Mouse (Mus musculus) neural tube, embryonic 15.5 days (tissue): ENCODE data around the gene Fgd5. TPM values are rescaled to one million over a fixed set of nuclear protein-coding genes. Genes with fewer than 3 reads are reported as not detected.

Experiments
- ATAC-seq: fragments of 200-750 bp; cut with Nextera tagmentation; 2 replicates; pipeline ENCODE4 v1.8.0; 2017; ENCODE audit warnings: mild to moderate bottlenecking, moderate TSS enrichment, moderate library complexity; ENCODE audit not compliant: low FRiP score
- H3K27ac ChIP-seq: fragments of 300-500 bp; sonication (generic); replicated peaks from 2 replicates; pipeline ENCODE4 v1.5.1; 2015; ENCODE audit warnings: mild to moderate bottlenecking, inconsistent platforms
- H3K27me3 ChIP-seq: fragments of 300-500 bp; sonication (generic); replicated peaks from 2 replicates; pipeline ENCODE4 v1.6.1; 2015; ENCODE audit warnings: inconsistent platforms
- H3K36me3 ChIP-seq: fragments of 300-500 bp; sonication (generic); 2 replicates; pipeline ENCODE4 v1.6.1; 2015; ENCODE audit warnings: inconsistent platforms
- H3K4me1 ChIP-seq: fragments of 300-500 bp; sonication (generic); 2 replicates; pipeline ENCODE4 v1.6.1; 2015; ENCODE audit warnings: inconsistent platforms
- H3K4me2 ChIP-seq: fragments of 300-500 bp; sonication (generic); 2 replicates; pipeline ENCODE4 v1.6.1; 2015; ENCODE audit warnings: inconsistent platforms, mild to moderate bottlenecking, moderate library complexity
- H3K4me3 ChIP-seq: fragments of 300-500 bp; sonication (generic); replicated peaks from 2 replicates; pipeline ENCODE4 v1.5.1; 2015; ENCODE audit warnings: mild to moderate bottlenecking, inconsistent platforms
- H3K9ac ChIP-seq: fragments of 300-500 bp; sonication (generic); replicated peaks from 2 replicates; pipeline ENCODE4 v1.6.1; 2015; ENCODE audit warnings: mild to moderate bottlenecking, inconsistent platforms
- H3K9me3 ChIP-seq: fragments of 300-500 bp; sonication (generic); replicated peaks from 2 replicates; pipeline ENCODE4 v1.6.1; 2016; ENCODE audit warnings: inconsistent platforms
- WGBS: fragments of 180-500 bp; shearing (Covaris S2); methylation state at CpG from one replicate; pipeline ENCODE4 v1.1.7; 2015; ENCODE audit warnings: mixed read lengths; 5-methylcytosine and 5-hydroxymethylcytosine counted together
- polyA plus RNA-seq: library from polyadenylated mRNA; unstranded; fragments of >200 nt; fragmentation: Nextera tagmentation; extraction: Ambion mirVana; gene quantifications from 2 replicates; pipeline ENCODE4 v1.2.1, GENCODE M21; 2015

Fgd5 gene
- polyA plus RNA-seq, 1 experiment from 2014 or later, result 17.6 TPM

DNA sequence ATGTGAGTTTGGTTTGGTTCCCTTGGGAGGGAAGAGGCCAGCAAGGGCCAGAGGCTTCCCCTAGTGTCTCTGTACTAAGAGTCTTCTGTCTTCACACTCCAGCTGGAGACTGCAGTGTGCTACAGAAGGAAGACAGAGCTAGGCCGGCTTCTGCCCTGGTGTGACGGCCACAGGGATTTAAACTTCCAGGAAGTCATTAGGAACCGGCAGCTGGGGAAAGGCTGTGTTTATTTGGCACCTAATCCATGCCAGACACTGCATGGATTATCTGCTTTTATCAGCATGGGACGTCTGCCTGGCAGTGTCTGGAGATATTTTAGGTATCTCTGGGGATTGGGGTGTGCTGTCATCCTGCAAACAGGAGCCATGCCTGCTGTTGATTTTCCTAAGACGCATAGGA, 57.7 kb downstream of the Fgd5 start:
- Histone ChIP-seq H3K27ac (no peak overlapping the region), H3K9ac (no peak overlapping the region), H3K9me3 (no peaks in the 10 kb centered on the region), H3K36me3 (no peaks in the 10 kb centered on the region), H3K4me2 (no peak overlapping the region), H3K4me1 (peaks cover 9% of the 10 kb centered on the region; the same call in 1 of the 2 replicates), H3K27me3 (no peaks in the 10 kb centered on the region), H3K4me3 (no peak overlapping the region)
- no peak for ATAC-seq
- 67% methylated on average over 5 of the region's 5 CpGs for WGBS

- ATAC-seq, result no peak
Measured at GRCm38 (mm10) chr6:92038158-92038557, 59.5 kb downstream of the Fgd5 start.

DNA sequence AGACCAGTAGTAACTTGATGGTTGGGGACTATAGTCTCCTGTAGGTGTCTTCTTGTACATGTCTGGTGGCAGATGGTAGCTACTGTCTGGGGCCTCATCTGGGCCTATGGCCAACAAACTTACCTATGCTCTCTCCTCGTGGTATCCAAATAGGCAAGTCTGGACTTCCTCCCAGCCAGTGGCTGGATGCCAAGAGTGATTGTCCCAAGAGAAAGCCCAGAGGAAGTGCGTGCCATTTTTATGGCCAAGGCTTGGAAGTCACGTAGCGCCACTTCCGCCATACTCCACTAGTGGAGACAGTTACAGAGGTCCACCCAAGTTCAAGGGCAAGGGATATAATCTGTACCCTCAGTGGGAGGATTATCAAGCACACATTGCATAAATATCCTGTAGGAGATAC, 62.6 kb downstream of the Fgd5 start:
- Histone ChIP-seq H3K4me1 (peaks cover 7% of the 10 kb centered on the region), H3K4me2 (no peak overlapping the region), H3K27ac (no peak overlapping the region), H3K9ac (no peak overlapping the region), H3K4me3 (no peak overlapping the region), H3K36me3 (no peaks in the 10 kb centered on the region), H3K27me3 (no peaks in the 10 kb centered on the region), H3K9me3 (no peaks in the 10 kb centered on the region)
- no peak for ATAC-seq
- WGBS, result 67% methylated on average over 5 of the region's 5 CpGs

More at GRCm38 (mm10) chr6:92038158-92038557, 59.5 kb downstream of the Fgd5 start:
- no peaks in the 10 kb centered on the region for H3K36me3 ChIP-seq
- WGBS, result 56% methylated on average over 3 of the region's 3 CpGs
- H3K27ac ChIP-seq, result no peak overlapping the region
- H3K4me1 ChIP-seq, result peaks cover 14% of the 10 kb centered on the region
- no peaks in the 10 kb centered on the region for H3K9me3 ChIP-seq
- H3K4me3 ChIP-seq, result no peak overlapping the region
- H3K9ac ChIP-seq, result no peak overlapping the region
- H3K4me2 ChIP-seq, result no peak overlapping the region
- no peaks in the 10 kb centered on the region for H3K27me3 ChIP-seq

DNA sequence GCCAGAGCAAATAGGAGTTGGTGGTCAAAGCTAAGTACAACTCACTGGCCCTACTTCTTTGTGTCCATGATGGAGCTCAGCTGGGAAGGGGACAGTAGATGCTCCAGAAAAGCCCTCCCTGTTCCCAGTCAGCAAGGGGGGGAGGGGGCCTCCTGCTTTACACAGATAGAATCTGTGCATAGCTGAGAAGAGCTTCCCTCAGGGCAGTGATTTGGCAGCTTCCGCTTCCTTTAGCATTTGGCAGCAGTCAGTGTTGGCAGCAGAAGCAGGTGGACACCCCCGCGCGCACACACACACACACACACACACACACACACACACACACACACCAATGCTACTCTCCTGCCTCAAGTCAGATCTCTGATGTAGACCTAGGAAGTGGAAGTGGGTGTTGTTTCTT, 63.4 kb downstream of the Fgd5 start:
- Histone ChIP-seq H3K27me3 (no peaks in the 10 kb centered on the region), H3K4me3 (no peak overlapping the region), H3K9me3 (no peaks in the 10 kb centered on the region), H3K27ac (no peak overlapping the region), H3K4me2 (no peak overlapping the region), H3K4me1 (peaks cover 6% of the 10 kb centered on the region; the same call in 1 of the 2 replicates), H3K36me3 (no peaks in the 10 kb centered on the region), H3K9ac (no peak overlapping the region)
- no peak for ATAC-seq
- 76% methylated on average over 4 of the region's 4 CpGs for WGBS

GRCm38 (mm10) chr6:92042850-92043249, 64.2 kb downstream of the Fgd5 start:
- no peak for ATAC-seq
- H3K36me3 ChIP-seq, result no peaks in the 10 kb centered on the region
- no peak overlapping the region for H3K4me3 ChIP-seq
- 92% methylated on average over 1 of the region's 1 CpGs for WGBS
- peaks cover 6% of the 10 kb centered on the region; the same call in 1 of the 2 replicates for H3K4me1 ChIP-seq
- no peak overlapping the region for H3K27ac ChIP-seq
- no peak overlapping the region for H3K9ac ChIP-seq
- no peaks in the 10 kb centered on the region for H3K9me3 ChIP-seq
- H3K4me2 ChIP-seq, result no peak overlapping the region
- H3K27me3 ChIP-seq, result no peaks in the 10 kb centered on the region

GRCm38 (mm10) chr6:92057768-92058167, 79.1 kb downstream of the Fgd5 start:
- H3K9ac ChIP-seq, result no peak overlapping the region
- no peak for ATAC-seq
- H3K27me3 ChIP-seq, result no peaks in the 10 kb centered on the region
- WGBS, result 58% methylated on average over 2 of the region's 2 CpGs
- no peak overlapping the region for H3K4me3 ChIP-seq
- H3K4me2 ChIP-seq, result no peak overlapping the region
- H3K9me3 ChIP-seq, result no peaks in the 10 kb centered on the region
- H3K27ac ChIP-seq, result no peak overlapping the region
- 0 out of 2 replicates have a peak, but pooled peaks cover 8% of the 10 kb centered on the region for H3K36me3 ChIP-seq
- H3K4me1 ChIP-seq, result no peaks in the 10 kb centered on the region; the same call in 1 of the 2 replicates

- H3K27ac ChIP-seq, result no peak overlapping the region
- no peaks in the 10 kb centered on the region for H3K27me3 ChIP-seq
- peaks cover 13% of the 10 kb centered on the region for H3K4me1 ChIP-seq
- H3K9ac ChIP-seq, result no peak overlapping the region
- ATAC-seq, result no peak
- H3K36me3 ChIP-seq, result 0 out of 2 replicates have a peak, but pooled peaks cover 4% of the 10 kb centered on the region
- H3K4me3 ChIP-seq, result no peak overlapping the region
- H3K4me2 ChIP-seq, result no peak overlapping the region
- WGBS, result 55% methylated on average over 5 of the region's 5 CpGs
- no peaks in the 10 kb centered on the region for H3K9me3 ChIP-seq
Measured at GRCm38 (mm10) chr6:92061725-92062124, 83.0 kb downstream of the Fgd5 start.

GRCm38 (mm10) chr6:92063452-92063851, 84.8 kb downstream of the Fgd5 start:
- Histone ChIP-seq H3K4me1 (peaks cover 13% of the 10 kb centered on the region), H3K4me2 (no peak overlapping the region), H3K9ac (no peak overlapping the region), H3K4me3 (no peak overlapping the region), H3K27ac (no peak overlapping the region), H3K27me3 (no peaks in the 10 kb centered on the region; the same call in 1 of the 2 replicates), H3K36me3 (no peaks in the 10 kb centered on the region), H3K9me3 (no peaks in the 10 kb centered on the region)
- ATAC-seq, result no peak
- WGBS, result 93% methylated on average over 2 of the region's 2 CpGs

GRCm38 (mm10) chr6:92064101-92064500, 85.4 kb downstream of the Fgd5 start:
- no peaks in the 10 kb centered on the region for H3K9me3 ChIP-seq
- 49% methylated on average over 10 of the region's 10 CpGs for WGBS
- ATAC-seq, result no peak
- H3K27me3 ChIP-seq, result no peaks in the 10 kb centered on the region; the same call in 1 of the 2 replicates
- H3K27ac ChIP-seq, result no peak overlapping the region
- no peak overlapping the region for H3K4me3 ChIP-seq
- H3K36me3 ChIP-seq, result no peaks in the 10 kb centered on the region
- peaks cover 13% of the 10 kb centered on the region for H3K4me1 ChIP-seq
- H3K4me2 ChIP-seq, result no peak overlapping the region
- no peak overlapping the region for H3K9ac ChIP-seq

GRCm38 (mm10) chr6:92065721-92066496, 87.2 kb downstream of the Fgd5 start:
- H3K4me3 ChIP-seq, result no peak overlapping the region
- no peaks in the 10 kb centered on the region; the same call in 1 of the 2 replicates for H3K27me3 ChIP-seq
- WGBS, result 53% methylated on average over 12 of the region's 12 CpGs
- H3K27ac ChIP-seq, result no peak overlapping the region
- no peaks in the 10 kb centered on the region for H3K9me3 ChIP-seq
- no peak overlapping the region for H3K9ac ChIP-seq
- no peak for ATAC-seq
- H3K36me3 ChIP-seq, result no peaks in the 10 kb centered on the region
- H3K4me2 ChIP-seq, result no peak overlapping the region
- peaks cover 13% of the 10 kb centered on the region for H3K4me1 ChIP-seq

DNA sequence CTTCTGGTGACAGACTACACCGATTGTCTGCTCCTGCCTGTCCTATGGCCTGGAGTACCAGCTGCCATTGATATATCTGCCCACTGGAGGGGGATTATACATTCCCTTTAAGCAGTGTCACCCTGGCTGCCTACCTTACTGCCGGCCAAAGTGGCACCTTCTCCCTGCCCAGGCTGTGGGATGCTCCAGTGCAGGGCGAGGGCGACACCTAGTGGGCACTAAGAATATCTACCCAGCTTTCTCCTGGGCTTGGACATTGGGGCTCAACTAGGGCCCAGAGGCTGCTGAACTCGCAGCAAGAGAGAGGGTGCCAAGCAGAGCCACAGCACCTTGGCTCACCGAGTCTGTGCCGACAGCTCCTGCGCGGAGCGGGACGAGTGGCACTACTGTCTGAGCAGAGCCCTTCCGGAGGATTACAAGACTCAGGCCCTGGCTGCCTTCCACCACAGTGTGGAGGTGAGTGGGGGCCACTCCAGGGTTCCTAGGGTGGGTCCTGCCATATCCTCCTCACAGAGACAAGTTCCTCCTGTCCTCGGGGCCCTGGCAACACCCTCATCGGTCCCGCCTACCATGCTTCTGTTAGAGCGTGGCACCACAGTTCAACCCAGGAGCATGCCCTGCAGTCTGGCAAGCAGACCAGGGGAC, 88.6 kb downstream of the Fgd5 start:
- 33% methylated on average over 16 of the region's 16 CpGs for WGBS
- Histone ChIP-seq H3K27me3 (no peaks in the 10 kb centered on the region; the same call in 1 of the 2 replicates), H3K27ac (no peak overlapping the region), H3K36me3 (0 out of 2 replicates have a peak, but pooled peaks cover 5% of the 10 kb centered on the region), H3K4me3 (no peak overlapping the region), H3K9me3 (no peaks in the 10 kb centered on the region), H3K4me1 (peaks cover 13% of the 10 kb centered on the region), H3K9ac (no peak overlapping the region), H3K4me2 (no peak overlapping the region)
- peak; percentile 90 for ATAC-seq
